In genomic region chr11:70653345-70654197, GRCm38 (mm10) we compare ENCODE assay signal across 1 mouse cellular context.
TF ChIP-seq lines count a peak whose summit lies in the region.

No protein-coding gene starts in this region.

TF ChIP-seq in CH12.LX, 34 proteins besides CTCF, POLR2A, EP300 and RAD21 (continued from another document):
- 0 out of 2 replicates have a peak, but pooled peaks have one; percentile 31 for TF ChIP-seq NRF1 (IDR thresholded peaks at IDR 0.05; ENCODE audit: low read depth, low read length)
- TF ChIP-seq USF1 (IDR thresholded peaks at IDR 0.05; ENCODE audit: low read depth, low read length), result no peak
- TF ChIP-seq MAFK (IDR thresholded peaks at IDR 0.05; ENCODE audit: insufficient replicate concordance, low read length), result no peak
- 0 out of 2 replicates have a peak, but pooled peaks have one; percentile 53 for TF ChIP-seq MYC (IDR thresholded peaks at IDR 0.05; ENCODE audit: low read depth, low read length)
- TF ChIP-seq JUN (IDR thresholded peaks at IDR 0.05; ENCODE audit: insufficient read depth, low read depth, low read length), result no peak
- no peak for TF ChIP-seq SMC3 (IDR thresholded peaks at IDR 0.05; ENCODE audit: low read depth, low read length)
- peak; percentile 72; the same call in 1 of the 2 replicates for TF ChIP-seq KAT2A (IDR thresholded peaks at IDR 0.05; ENCODE audit: insufficient replicate concordance, low read length)
- TF ChIP-seq ZMIZ1 (IDR thresholded peaks at IDR 0.05; ENCODE audit: low read depth, low read length), result no peak; the same call in 1 of the 2 replicates
- TF ChIP-seq ZKSCAN1 (IDR thresholded peaks at IDR 0.05; ENCODE audit: borderline replicate concordance, low read depth, low read length), result no peak
- TF ChIP-seq ZC3H11A (IDR thresholded peaks at IDR 0.05; ENCODE audit: low read depth, low read length), result no peak
- TF ChIP-seq USF2 (conservative IDR thresholded peaks at IDR 0.05; ENCODE audit: low read depth, low read length), result no peak
- TF ChIP-seq PAX5 (IDR thresholded peaks at IDR 0.05; ENCODE audit: low read length), result no peak
- TF ChIP-seq HCFC1 (IDR thresholded peaks at IDR 0.05; ENCODE audit: low read depth, low read length), result peak; percentile 78
- peak; percentile 48; the same call in 1 of the 2 replicates for TF ChIP-seq ETS1 (conservative IDR thresholded peaks at IDR 0.05; ENCODE audit: low read depth, low read length)
- TF ChIP-seq MAX (IDR thresholded peaks at IDR 0.05; ENCODE audit: low read length), result peak; percentile 58
- TF ChIP-seq MAZ (IDR thresholded peaks at IDR 0.05; ENCODE audit: low read depth, low read length), result peak; percentile 95
- TF ChIP-seq E2F4 (IDR thresholded peaks at IDR 0.05; ENCODE audit: insufficient replicate concordance, low read depth, low read length), result peak; percentile 69; the same call in 1 of the 2 replicates
- peak; percentile 80 for TF ChIP-seq ELF1 (IDR thresholded peaks at IDR 0.05; ENCODE audit: low read depth, low read length)
- TF ChIP-seq GABPA (IDR thresholded peaks at IDR 0.05; ENCODE audit: insufficient replicate concordance, low read depth, low read length), result no peak
- TF ChIP-seq UBTF (IDR thresholded peaks at IDR 0.05; ENCODE audit: low read depth, low read length), result no peak
- peak; percentile 88 for TF ChIP-seq CHD2 (IDR thresholded peaks at IDR 0.05; ENCODE audit: low read length)
- peak; percentile 85 for TF ChIP-seq SIN3A (IDR thresholded peaks at IDR 0.05; ENCODE audit: low read length)
- TF ChIP-seq IRF4 (IDR thresholded peaks at IDR 0.05; ENCODE audit: low read depth, low read length), result peak; percentile 65; the same call in 1 of the 2 replicates
- no peak for TF ChIP-seq TBP (conservative IDR thresholded peaks at IDR 0.05; ENCODE audit: low read depth, low read length)
- no peak for TF ChIP-seq JUND (conservative IDR thresholded peaks at IDR 0.05; ENCODE audit: low read depth, low read length)
- peak; percentile 35; the same call in 1 of the 2 replicates for TF ChIP-seq MEF2A (IDR thresholded peaks at IDR 0.05; ENCODE audit: borderline replicate concordance, low read depth, low read length)
- peak; percentile 78 for TF ChIP-seq RCOR1 (conservative IDR thresholded peaks at IDR 0.05; ENCODE audit: low read depth, low read length)
- TF ChIP-seq TCF12 (IDR thresholded peaks at IDR 0.05; ENCODE audit: low read depth, low read length), result peak; percentile 64; the same call in 1 of the 2 replicates
- TF ChIP-seq BHLHE40 (IDR thresholded peaks at IDR 0.05; ENCODE audit: low read depth, low read length), result peak; percentile 43
